Mouse (Mus musculus) lung, postnatal 0 days (tissue): ENCODE results near the gene Ptpn18.

Experiments
- CTCF ChIP-seq: IDR thresholded peaks from 2 replicates; pipeline ENCODE4 v1.5.1; 2016; ENCODE audit warnings: antibody characterized with exemption, mild to moderate bottlenecking
- EP300 ChIP-seq: IDR thresholded peaks from 2 replicates; pipeline ENCODE4 v1.6.1; 2016; ENCODE audit warnings: antibody characterized with exemption, mild to moderate bottlenecking, control low read depth

DNA sequence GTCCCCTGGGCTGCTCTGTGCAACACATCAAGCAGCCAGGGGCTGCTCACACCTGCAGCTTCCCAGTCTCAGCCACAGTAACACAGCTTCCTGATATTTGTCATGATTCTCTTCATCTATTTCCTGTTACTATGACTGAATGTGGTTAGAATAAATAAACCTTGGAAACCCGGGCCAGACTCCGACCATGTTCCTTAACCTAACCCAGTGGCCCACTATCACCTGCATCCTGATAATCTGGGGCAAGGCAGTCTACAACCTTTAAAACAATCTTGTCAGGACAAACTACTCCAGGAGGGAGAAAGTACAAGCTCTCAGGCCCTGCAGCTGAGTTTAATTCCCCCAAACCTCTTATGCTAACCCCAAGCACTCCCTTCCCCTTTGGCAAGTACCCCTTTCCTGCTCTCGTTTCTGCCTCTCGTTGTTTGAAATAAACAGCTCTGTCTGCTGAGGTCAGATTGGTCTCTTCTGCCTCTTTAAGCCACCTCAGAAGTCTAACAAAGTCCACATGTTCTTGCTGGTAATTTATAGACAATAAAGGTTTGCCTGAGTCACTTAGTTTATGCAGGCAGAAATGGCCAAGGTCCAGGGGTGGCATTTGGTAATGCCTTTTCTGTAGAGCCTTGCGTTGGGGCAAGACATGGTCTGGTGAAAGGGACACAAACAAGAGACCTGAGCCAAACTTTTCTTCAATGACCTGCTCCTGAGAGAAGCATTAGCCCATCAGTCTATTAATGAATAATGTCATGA is 22.5 kb downstream of the Ptpn18 start:
- no peak for TF ChIP-seq CTCF
- no peak for TF ChIP-seq EP300
